Mouse (Mus musculus) adrenal gland, postnatal 0 days (tissue): Measurements from ENCODE around the gene Umps. TPM values are rescaled to one million over a fixed set of nuclear protein-coding genes. Genes with fewer than 3 reads are reported as not detected.

Experiments
- polyA plus RNA-seq: library from polyadenylated mRNA; unstranded; fragments of >200 nt; fragmentation: Nextera tagmentation; extraction: Ambion mirVana; gene quantifications from 2 replicates; pipeline ENCODE4 v1.2.1, GENCODE M21; 2015

Gene Umps
- polyA plus RNA-seq, result 31.1 and 55.9 TPM in 2 replicates

DNA sequence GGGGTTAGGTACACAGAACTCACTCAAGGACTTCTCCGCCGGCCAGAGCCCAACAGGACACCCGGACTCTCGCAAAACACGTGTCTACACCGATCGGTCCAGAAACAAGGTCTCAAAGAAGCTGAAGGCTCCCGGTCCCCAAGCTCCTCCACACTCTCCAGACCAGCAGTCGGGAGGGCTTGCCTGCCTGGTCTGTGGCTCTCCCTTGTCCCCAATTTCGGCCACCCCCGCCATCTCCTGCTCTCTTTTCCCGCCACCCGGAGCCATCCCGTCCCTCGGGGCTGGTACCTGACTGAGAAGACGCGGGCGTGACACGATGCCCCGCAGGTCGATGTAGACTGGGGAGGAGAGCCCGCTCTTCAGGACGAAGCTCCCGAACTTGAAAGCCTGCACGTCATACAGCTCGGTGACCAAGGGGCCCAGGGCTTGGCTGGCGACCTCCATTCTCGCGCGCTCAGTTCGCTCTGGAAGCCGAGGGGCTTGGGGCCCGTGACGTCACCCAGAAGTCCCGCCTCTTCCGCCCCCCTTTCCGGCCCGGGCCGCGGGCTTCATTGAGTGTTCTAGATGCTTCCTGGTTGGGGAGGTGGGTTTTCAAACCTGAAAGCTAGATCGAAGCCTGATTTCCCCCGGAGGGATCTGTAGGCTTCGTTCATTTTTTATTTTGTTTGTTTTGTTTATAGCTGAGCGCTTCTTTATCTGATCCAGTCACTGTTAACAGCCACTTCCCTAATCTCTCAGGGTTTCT is at the start of gene Umps:
Umps (minus strand) TSS at position 501 of the 745 bp plus-strand sequence.

Other genes starting within 250 kb of the Umps start
- 0.15 and 1.3 TPM in 2 replicates for gene Muc13, start 173.0 kb downstream of the Umps start, polyA plus RNA-seq
- 78.1 and 165 TPM in 2 replicates for gene Itgb5, start 137.4 kb downstream of the Umps start, polyA plus RNA-seq